Mouse (Mus musculus) liver, embryonic 11.5 days (tissue): ENCODE measurements around the gene Fam20a. TPM values are rescaled to one million over a fixed set of nuclear protein-coding genes. Genes with fewer than 3 reads are reported as not detected.

Experiments used
- ATAC-seq: fragments of 200-750 bp; cut with Nextera tagmentation; replicated peaks from 2 replicates; pipeline ENCODE4 v1.8.0; 2017; ENCODE audit warnings: moderate number of reproducible peaks, mild to moderate bottlenecking, moderate TSS enrichment, moderate library complexity; ENCODE audit not compliant: low FRiP score
- DNase-seq: peaks from one replicate; pipeline ENCODE4 v3.0.0-alpha.2; 2017; ENCODE audit warnings: low spot score
- H3K27ac ChIP-seq: fragments of 300-500 bp; sonication (generic); 2 replicates; pipeline ENCODE4 v1.5.1; 2014; ENCODE audit warnings: mild to moderate bottlenecking, low read depth, low read length, control low read depth
- H3K27me3 ChIP-seq: fragments of 300-500 bp; sonication (generic); replicated peaks from 2 replicates; pipeline ENCODE4 v1.6.1; 2014; ENCODE audit warnings: low read length, mixed read lengths; ENCODE audit not compliant: control insufficient read depth, insufficient read depth
- H3K36me3 ChIP-seq: fragments of 300-500 bp; sonication (generic); 2 replicates; pipeline ENCODE4 v1.6.1; 2014; ENCODE audit warnings: mild to moderate bottlenecking, low read length, moderate library complexity, mixed read lengths; ENCODE audit not compliant: control insufficient read depth, insufficient read depth
- H3K4me1 ChIP-seq: fragments of 300-500 bp; sonication (generic); replicated peaks from 2 replicates; pipeline ENCODE4 v1.6.1; 2014; ENCODE audit warnings: low read length, mixed read lengths; ENCODE audit not compliant: control insufficient read depth, insufficient read depth
- H3K4me2 ChIP-seq: fragments of 300-500 bp; sonication (generic); 2 replicates; pipeline ENCODE4 v1.6.1; 2014; ENCODE audit warnings: mild to moderate bottlenecking, control low read depth, moderate library complexity
- H3K4me3 ChIP-seq: fragments of 300-500 bp; sonication (generic); 2 replicates; pipeline ENCODE4 v1.5.1; 2014; ENCODE audit warnings: low read depth, low read length, control low read depth
- H3K9ac ChIP-seq: fragments of 300-500 bp; sonication (generic); 2 replicates; pipeline ENCODE4 v1.6.1; 2014; ENCODE audit warnings: low read depth, low read length, control low read depth
- H3K9me3 ChIP-seq: fragments of 300-500 bp; sonication (generic); 2 replicates; pipeline ENCODE4 v1.6.1; 2016; ENCODE audit warnings: low read length, inconsistent platforms, mixed read lengths; ENCODE audit not compliant: control insufficient read depth
- WGBS: fragments of 180-500 bp; shearing (Covaris S2); extraction: QIAGEN DNeasy Blood & Tissue Kit; methylation state at CpG from one replicate; pipeline ENCODE4 v1.1.7; 2014; 5-methylcytosine and 5-hydroxymethylcytosine counted together
- polyA plus RNA-seq: library from polyadenylated mRNA; unstranded; fragments of >200 nt; fragmentation: Nextera tagmentation; extraction: Ambion mirVana; gene quantifications from 2 replicates; pipeline ENCODE4 v1.2.1, GENCODE M21; 2014

The Fam20a gene
- polyA plus RNA-seq, 1 experiment from 2014 or later = 8.7 TPM

DNA sequence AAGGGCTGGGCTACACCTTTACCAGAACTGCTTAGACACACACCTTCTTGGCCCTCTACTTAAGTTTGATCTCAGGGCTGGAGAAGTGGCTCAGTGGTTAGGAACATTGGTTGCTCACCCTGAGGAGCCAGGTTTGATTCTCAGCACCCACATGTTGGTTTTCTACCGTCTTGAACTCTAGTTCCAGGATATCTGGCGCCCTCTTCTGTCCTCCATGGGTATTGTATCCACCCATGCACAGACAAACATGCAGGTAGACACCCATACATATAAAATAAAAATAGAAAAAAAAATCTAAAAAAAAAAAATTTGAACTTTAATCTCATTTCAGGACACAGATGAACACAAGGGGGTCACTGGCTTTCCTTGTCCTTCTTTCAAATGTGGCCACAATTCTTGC, 22.3 kb downstream of the Fam20a start:
- ATAC-seq = no peak
- no peak overlapping the region for H3K9ac ChIP-seq
- H3K27ac ChIP-seq = no peak overlapping the region
- no peaks in the 10 kb centered on the region for H3K27me3 ChIP-seq
- no peaks in the 10 kb centered on the region; the same call in 1 of the 2 replicates for H3K4me1 ChIP-seq
- WGBS = 53% methylated on average over 2 of the region's 2 CpGs
- H3K9me3 ChIP-seq = peaks cover 2% of the 10 kb centered on the region; the same call in 1 of the 2 replicates
- no peak for DNase-seq
- H3K36me3 ChIP-seq = no peaks in the 10 kb centered on the region
- no peak overlapping the region for H3K4me2 ChIP-seq
- H3K4me3 ChIP-seq = no peak overlapping the region

DNA sequence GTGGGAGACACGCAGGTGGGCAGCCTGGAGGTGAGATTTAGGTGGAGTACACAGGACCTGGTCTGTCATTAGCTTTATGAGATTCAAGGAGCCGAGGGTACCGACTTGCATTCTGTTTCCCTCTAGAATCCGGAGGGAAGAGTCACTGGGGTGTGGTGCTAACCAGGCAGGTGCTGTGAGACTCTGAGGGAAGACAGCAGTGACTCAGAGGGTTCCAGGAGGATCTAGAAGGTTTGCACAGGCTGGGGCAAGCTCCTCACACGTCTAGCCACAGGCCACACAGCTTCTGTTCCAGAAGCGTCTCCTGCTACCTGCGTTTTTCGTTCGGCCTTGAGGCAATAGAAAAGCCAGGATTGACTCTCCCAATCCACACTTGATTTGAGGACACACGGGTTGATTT, 23.3 kb downstream of the Fam20a start:
- ATAC-seq (no peak), DNase-seq (no peak)
- H3K4me3 ChIP-seq = no peak overlapping the region
- no peak overlapping the region for H3K9ac ChIP-seq
- WGBS = 82% methylated on average over 10 of the region's 10 CpGs
- H3K36me3 ChIP-seq = no peaks in the 10 kb centered on the region
- no peak overlapping the region for H3K4me2 ChIP-seq
- H3K9me3 ChIP-seq = peaks cover 2% of the 10 kb centered on the region; the same call in 1 of the 2 replicates
- no peaks in the 10 kb centered on the region for H3K27me3 ChIP-seq
- H3K4me1 ChIP-seq = no peaks in the 10 kb centered on the region; the same call in 1 of the 2 replicates
- no peak overlapping the region for H3K27ac ChIP-seq

DNA sequence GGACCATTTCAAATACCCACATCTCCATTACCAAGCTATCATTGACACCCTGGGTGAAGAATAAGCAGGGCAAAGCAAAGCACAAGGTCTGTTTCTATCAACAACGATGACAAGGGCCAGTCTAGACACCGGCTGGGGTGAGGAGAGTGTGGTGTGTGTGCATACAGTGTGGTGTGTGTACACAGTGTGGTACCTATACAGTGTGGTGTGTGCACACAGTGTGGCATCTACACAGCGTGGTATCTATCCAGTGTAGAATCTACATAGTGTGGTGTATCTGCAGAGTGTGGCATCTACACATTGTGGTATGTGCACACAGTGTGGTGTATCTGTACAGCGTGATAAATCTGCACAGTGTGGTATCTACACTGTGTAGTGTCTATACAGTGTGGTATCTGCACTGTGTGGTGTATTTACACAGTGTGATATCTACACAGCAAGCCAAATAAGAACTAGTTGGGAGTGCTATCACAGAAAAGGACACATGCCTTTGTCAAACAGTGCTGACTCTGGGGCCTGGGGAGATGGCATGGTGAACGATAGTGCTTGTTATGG, 24.9 kb downstream of the Fam20a start:
- DNase-seq (no peak), ATAC-seq (no peak; the same call in 1 of the 2 replicates)
- H3K36me3 ChIP-seq = no peaks in the 10 kb centered on the region
- H3K9me3 ChIP-seq = peaks cover 2% of the 10 kb centered on the region; the same call in 1 of the 2 replicates
- no peaks in the 10 kb centered on the region; the same call in 1 of the 2 replicates for H3K4me1 ChIP-seq
- H3K4me2 ChIP-seq = no peak overlapping the region
- 75% methylated on average over 5 of the region's 5 CpGs for WGBS
- H3K27ac ChIP-seq = no peak overlapping the region
- H3K4me3 ChIP-seq = no peak overlapping the region
- no peak overlapping the region for H3K9ac ChIP-seq
- H3K27me3 ChIP-seq = no peaks in the 10 kb centered on the region

DNA sequence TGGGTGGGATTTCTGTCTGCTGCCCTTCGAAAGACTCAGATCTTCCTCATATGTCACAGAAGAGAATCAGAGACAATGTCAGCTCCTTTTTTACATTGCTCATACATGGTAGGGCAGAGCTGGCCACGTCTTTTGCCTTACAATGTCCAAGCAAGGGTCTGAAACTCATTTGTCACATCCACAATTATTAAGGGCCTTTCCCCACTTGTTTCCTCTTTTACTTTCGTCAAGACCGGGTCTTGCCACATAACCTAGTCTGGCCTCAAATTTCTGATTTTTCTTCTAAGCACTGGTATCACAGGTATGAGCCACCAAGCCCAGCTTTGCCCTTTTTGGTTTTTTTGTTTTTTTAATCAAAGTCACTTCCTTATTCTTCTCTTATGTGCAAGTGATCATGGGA, 25.6 kb downstream of the Fam20a start:
- ATAC-seq = no peak
- Histone ChIP-seq H3K4me1 (no peaks in the 10 kb centered on the region; the same call in 1 of the 2 replicates), H3K27me3 (no peaks in the 10 kb centered on the region), H3K9me3 (peaks cover 2% of the 10 kb centered on the region; the same call in 1 of the 2 replicates), H3K36me3 (no peaks in the 10 kb centered on the region), H3K9ac (no peak overlapping the region), H3K4me2 (no peak overlapping the region), H3K27ac (no peak overlapping the region), H3K4me3 (no peak overlapping the region)
- 78% methylated on average over 4 of the region's 4 CpGs for WGBS
- DNase-seq = no peak

DNA sequence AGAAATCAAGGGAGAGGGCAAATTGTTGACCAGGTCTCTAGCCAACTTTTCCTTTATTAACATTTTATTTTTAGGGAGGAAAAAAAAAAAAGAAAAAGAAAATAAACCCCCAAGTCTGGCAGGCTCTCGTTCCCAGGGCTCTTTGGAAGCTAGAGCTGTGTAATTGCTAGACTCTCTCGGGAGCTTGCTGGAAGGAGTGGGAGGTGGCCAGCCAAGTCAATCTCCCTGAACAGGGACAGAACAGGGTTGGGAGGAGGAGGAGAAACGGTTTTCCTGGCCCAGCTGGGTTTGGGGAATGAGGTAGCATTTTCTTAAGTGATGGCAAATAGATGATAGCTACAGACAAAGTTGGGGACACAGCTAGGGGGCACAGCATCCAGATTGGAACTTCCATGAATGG, 29.3 kb downstream of the Fam20a start:
- Histone ChIP-seq H3K4me3 (no peak overlapping the region), H3K4me2 (no peak overlapping the region), H3K27me3 (no peaks in the 10 kb centered on the region), H3K9ac (no peak overlapping the region), H3K9me3 (no peaks in the 10 kb centered on the region), H3K36me3 (no peaks in the 10 kb centered on the region), H3K27ac (no peak overlapping the region), H3K4me1 (no peaks in the 10 kb centered on the region)
- DNase-seq = no peak
- ATAC-seq = no peak
- 51% methylated on average over 3 of the region's 3 CpGs for WGBS

DNA sequence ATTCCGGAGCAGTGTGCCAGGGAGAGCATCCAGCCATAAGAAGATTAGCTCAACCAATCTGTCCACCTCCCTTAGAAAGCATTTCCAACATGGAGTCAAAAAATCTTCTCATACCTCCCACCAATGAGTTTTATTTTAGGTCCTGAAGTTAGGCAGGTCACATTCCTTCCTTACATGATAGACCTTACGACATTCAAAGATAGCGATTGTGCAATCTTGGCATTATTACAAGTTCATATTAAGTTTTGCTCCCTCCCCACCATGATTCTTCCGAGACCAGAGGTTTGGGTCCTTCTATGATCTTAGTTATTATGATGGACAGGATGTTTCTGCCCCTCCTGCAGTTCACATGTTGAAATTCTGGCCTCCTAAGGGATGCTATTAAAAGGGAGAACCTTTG, 32.5 kb downstream of the Fam20a start:
- DNase-seq (no peak), ATAC-seq (no peak)
- Histone ChIP-seq H3K9ac (no peak overlapping the region), H3K4me1 (no peaks in the 10 kb centered on the region), H3K36me3 (no peaks in the 10 kb centered on the region), H3K27me3 (no peaks in the 10 kb centered on the region), H3K27ac (no peak overlapping the region), H3K4me2 (no peak overlapping the region), H3K4me3 (no peak overlapping the region), H3K9me3 (no peaks in the 10 kb centered on the region)
- WGBS = 84% methylated on average over 4 of the region's 4 CpGs

DNA sequence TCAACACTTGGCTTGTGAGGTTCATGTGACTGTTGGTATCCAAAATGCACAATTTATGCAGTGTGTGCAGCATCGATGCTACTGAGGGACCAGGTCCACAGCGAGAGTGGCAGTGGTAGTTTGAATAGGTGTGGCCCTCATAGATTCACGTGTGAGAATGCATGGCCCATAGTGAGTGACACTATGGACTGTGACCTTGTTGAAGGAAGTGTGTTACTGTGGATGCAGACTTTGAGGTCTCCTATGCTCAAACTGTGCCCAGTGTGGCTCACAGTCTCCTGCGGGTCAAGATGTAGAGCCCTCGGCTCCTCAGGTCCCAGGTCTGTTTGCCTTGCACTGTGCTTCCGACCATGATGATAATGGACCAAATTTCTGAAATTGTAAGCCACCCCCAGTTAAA, 39.9 kb downstream of the Fam20a start:
- no peaks in the 10 kb centered on the region for H3K9me3 ChIP-seq
- 84% methylated on average over 6 of the region's 6 CpGs for WGBS
- no peak overlapping the region for H3K27ac ChIP-seq
- H3K27me3 ChIP-seq = no peaks in the 10 kb centered on the region
- DNase-seq = no peak
- H3K4me3 ChIP-seq = no peak overlapping the region
- H3K4me2 ChIP-seq = no peak overlapping the region
- no peaks in the 10 kb centered on the region for H3K4me1 ChIP-seq
- H3K9ac ChIP-seq = no peak overlapping the region
- no peak for ATAC-seq
- no peaks in the 10 kb centered on the region for H3K36me3 ChIP-seq

DNA sequence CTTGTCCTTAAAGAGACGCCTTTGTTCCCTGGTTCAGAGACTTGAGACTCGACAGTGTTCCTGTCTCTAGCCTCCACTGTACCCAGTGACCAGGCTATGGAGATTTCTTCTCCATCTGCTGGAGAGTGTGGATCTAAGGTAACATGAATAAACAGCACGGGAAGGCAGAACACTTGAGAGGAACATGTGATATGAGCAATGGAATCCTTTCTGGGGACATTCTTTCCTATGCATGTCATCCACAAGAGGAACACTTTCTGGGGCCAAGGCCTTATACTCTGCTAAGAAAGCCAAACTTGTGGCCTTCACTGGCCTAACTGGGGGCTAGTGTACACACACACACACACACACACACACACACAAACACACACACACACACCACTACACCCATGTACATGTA, 40.5 kb downstream of the Fam20a start:
- DNase-seq (no peak), ATAC-seq (no peak)
- H3K9me3 ChIP-seq = no peaks in the 10 kb centered on the region
- H3K27me3 ChIP-seq = no peaks in the 10 kb centered on the region
- no peak overlapping the region for H3K4me2 ChIP-seq
- H3K36me3 ChIP-seq = no peaks in the 10 kb centered on the region
- H3K27ac ChIP-seq = no peak overlapping the region
- H3K4me1 ChIP-seq = no peaks in the 10 kb centered on the region
- 76% methylated on average over 3 of the region's 3 CpGs for WGBS
- no peak overlapping the region for H3K4me3 ChIP-seq
- no peak overlapping the region for H3K9ac ChIP-seq

DNA sequence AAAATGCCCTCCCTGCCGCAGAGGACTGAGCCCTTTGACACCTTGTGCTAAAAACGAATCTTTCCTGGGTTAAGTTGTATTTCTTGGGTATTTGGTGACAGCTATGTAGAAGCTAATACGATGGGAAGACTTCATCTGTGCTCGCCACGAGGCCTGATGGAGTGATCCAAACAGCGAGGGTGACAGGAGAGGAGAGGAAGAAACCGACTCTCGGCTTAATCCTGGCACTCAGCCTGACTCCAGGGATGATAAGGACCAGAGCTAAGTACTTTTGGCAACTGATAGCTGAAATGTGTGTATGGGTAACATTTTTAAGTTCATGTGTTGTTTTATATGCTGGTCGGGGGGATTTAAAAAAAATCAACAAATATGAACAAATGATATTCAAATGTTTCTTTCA, 41.1 kb downstream of the Fam20a start:
- no peak overlapping the region for H3K27ac ChIP-seq
- DNase-seq = no peak

More for the DNA sequence above, 41.1 kb downstream of the Fam20a start:
- no peak overlapping the region for H3K4me2 ChIP-seq
- H3K9ac ChIP-seq = no peak overlapping the region
- H3K36me3 ChIP-seq = no peaks in the 10 kb centered on the region
- H3K4me3 ChIP-seq = no peak overlapping the region
- H3K9me3 ChIP-seq = no peaks in the 10 kb centered on the region
- no peak for ATAC-seq
- H3K27me3 ChIP-seq = no peaks in the 10 kb centered on the region
- 58% methylated on average over 9 of the region's 9 CpGs for WGBS
- no peaks in the 10 kb centered on the region for H3K4me1 ChIP-seq
